Mouse (Mus musculus) splenic B cell, adult 2 months (primary cell): ENCODE measurements around the gene Pex5.
"Not testable (repeated sequence)": the region's sequence is repeated elsewhere in the genome, so short reads cannot be mapped to it uniquely, and the experiment has no call there.

Experiments used
- DNase-seq: peaks from one replicate; pipeline ENCODE4 v3.0.0-alpha.2; 2011; ENCODE audit warnings: low read depth, low spot score
- H3K27me3 ChIP-seq: 2 replicates; pipeline ENCODE4 v1.6.1; 2012; ENCODE audit warnings: mild to moderate bottlenecking, low read length, moderate library complexity, mixed read lengths; ENCODE audit not compliant: control insufficient read depth, poor library complexity, insufficient read depth, severe bottlenecking
- H3K36me3 ChIP-seq: 2 replicates; pipeline ENCODE4 v1.6.1; 2012; ENCODE audit warnings: mild to moderate bottlenecking, low read length, moderate library complexity, mixed read lengths; ENCODE audit not compliant: control insufficient read depth, poor library complexity, insufficient read depth, severe bottlenecking

Pex5 gene

GRCm38 (mm10) chr6:124436245-124436644, 21.4 kb upstream of the Pex5 start:
- no peaks in the 10 kb centered on the region for H3K27me3 ChIP-seq

GRCm38 (mm10) chr6:124435173-124435572, 20.3 kb upstream of the Pex5 start:
- no peaks in the 10 kb centered on the region for H3K27me3 ChIP-seq
- no peak for DNase-seq
- no peaks in the 10 kb centered on the region for H3K36me3 ChIP-seq

More at GRCm38 (mm10) chr6:124436245-124436644, 21.4 kb upstream of the Pex5 start:
- no peak for DNase-seq
- no peaks in the 10 kb centered on the region for H3K36me3 ChIP-seq

- H3K27me3 ChIP-seq, result no peaks in the 10 kb centered on the region
- H3K36me3 ChIP-seq, result no peaks in the 10 kb centered on the region
- no peak for DNase-seq
Observed at GRCm38 (mm10) chr6:124433688-124434324, 18.9 kb upstream of the Pex5 start.

GRCm38 (mm10) chr6:124430784-124431495, 16.1 kb upstream of the Pex5 start:
- Histone ChIP-seq H3K36me3 (no peaks in the 10 kb centered on the region), H3K27me3 (no peaks in the 10 kb centered on the region)
- DNase-seq, result no peak

GRCm38 (mm10) chr6:124430379-124430778, 15.5 kb upstream of the Pex5 start:
- H3K27me3 ChIP-seq, result no peaks in the 10 kb centered on the region
- no peaks in the 10 kb centered on the region for H3K36me3 ChIP-seq
- DNase-seq, result no peak

- Histone ChIP-seq H3K36me3 (no peaks in the 10 kb centered on the region), H3K27me3 (no peaks in the 10 kb centered on the region)
- no peak for DNase-seq
Observed at GRCm38 (mm10) chr6:124427791-124428576, 13.1 kb upstream of the Pex5 start.

- H3K27me3 ChIP-seq, result no peaks in the 10 kb centered on the region
- H3K36me3 ChIP-seq, result no peaks in the 10 kb centered on the region
Observed at GRCm38 (mm10) chr6:124427289-124427688, 12.4 kb upstream of the Pex5 start.

GRCm38 (mm10) chr6:124426604-124427003, 11.7 kb upstream of the Pex5 start:
- no peak for DNase-seq
- Histone ChIP-seq H3K27me3 (no peaks in the 10 kb centered on the region), H3K36me3 (no peaks in the 10 kb centered on the region)

More at GRCm38 (mm10) chr6:124427289-124427688, 12.4 kb upstream of the Pex5 start:
- DNase-seq, result no peak

- DNase-seq, result no peak
- no peaks in the 10 kb centered on the region for H3K27me3 ChIP-seq
Observed at GRCm38 (mm10) chr6:124425523-124425922, 10.7 kb upstream of the Pex5 start.

GRCm38 (mm10) chr6:124425042-124425441, 10.2 kb upstream of the Pex5 start:
- not testable (repeated sequence) for H3K36me3 ChIP-seq, H3K27me3 ChIP-seq, DNase-seq

More at GRCm38 (mm10) chr6:124425523-124425922, 10.7 kb upstream of the Pex5 start:
- H3K36me3 ChIP-seq, result no peaks in the 10 kb centered on the region

GRCm38 (mm10) chr6:124424068-124424498, 9.2 kb upstream of the Pex5 start:
- DNase-seq, result no peak
- no peaks in the 10 kb centered on the region for H3K36me3 ChIP-seq
- H3K27me3 ChIP-seq, result no peaks in the 10 kb centered on the region

- H3K36me3 ChIP-seq, result no peaks in the 10 kb centered on the region
- H3K27me3 ChIP-seq, result no peaks in the 10 kb centered on the region
- DNase-seq, result no peak
Observed at GRCm38 (mm10) chr6:124418686-124419085, 3.8 kb upstream of the Pex5 start.

- Histone ChIP-seq H3K27me3 (no peaks in the 10 kb centered on the region), H3K36me3 (no peaks in the 10 kb centered on the region)
- peak; percentile 79 for DNase-seq
Observed at GRCm38 (mm10) chr6:124415347-124416088, 651 bp upstream of the Pex5 start.

- Histone ChIP-seq H3K36me3 (no peaks in the 10 kb centered on the region), H3K27me3 (no peaks in the 10 kb centered on the region)
Observed at GRCm38 (mm10) chr6:124414150-124414926, 529 bp downstream of the Pex5 start.

More at GRCm38 (mm10) chr6:124414150-124414926, 529 bp downstream of the Pex5 start:
- peak; percentile 47 for DNase-seq
